Mouse (Mus musculus) liver, embryonic 14.5 days (tissue): Measurements from ENCODE around the gene Rtn2.

Experiments used
- CTCF ChIP-seq: IDR thresholded peaks from 2 replicates; pipeline ENCODE4 v1.5.1; 2016; ENCODE audit warnings: antibody characterized with exemption, low read depth, control low read depth
- EP300 ChIP-seq: IDR thresholded peaks from 2 replicates; pipeline ENCODE4 v1.6.1; 2016; ENCODE audit warnings: antibody characterized with exemption, low read depth

GRCm38 (mm10) chr7:19272173-19272764 lies 10.2 kb upstream of the Rtn2 start:
- TF ChIP-seq CTCF (no peak), EP300 (no peak)
